Comparison of ENCODE assay signal across 8 mouse cellular contexts in the genomic region with DNA sequence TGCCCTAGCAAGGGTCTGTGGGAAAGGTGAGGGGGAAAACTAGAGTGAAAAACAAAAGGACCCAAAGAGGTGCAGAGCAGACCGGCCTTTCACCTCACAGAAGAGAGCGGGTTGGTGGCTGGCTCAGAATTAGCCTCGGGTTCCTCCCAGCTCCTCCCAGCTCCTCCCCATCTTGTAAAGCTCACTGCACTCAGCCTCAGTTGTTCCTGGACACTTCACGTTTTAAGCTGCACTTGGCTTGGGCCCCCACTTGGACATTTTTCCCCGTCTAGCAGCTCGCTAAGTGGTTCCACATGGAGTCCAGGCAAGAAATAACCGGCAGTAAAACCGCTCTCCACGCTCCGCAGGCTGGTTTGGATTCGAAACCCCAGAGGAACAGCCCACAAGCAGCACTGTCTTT. TPM values are rescaled to one million over a fixed set of nuclear protein-coding genes. Genes with fewer than 3 reads are reported as not detected.
DNase-seq lines count a peak whose midpoint lies in the region; ATAC-seq and TF ChIP-seq lines count a peak whose summit lies in the region.

No protein-coding gene starts in this region.

- DNase-seq in MEL (ENCODE audit: low read depth, low spot score) = peak; percentile 37
- peak; percentile 76 for DNase-seq in embryonic facial prominence, embryonic 10.5 days (ENCODE audit: low spot score)
- DNase-seq in heart, postnatal 10 days = peak; percentile 43 to 45
- no peak for DNase-seq in liver, embryonic 14.5 days (ENCODE audit: low read depth in 3 of 3, low spot score in 3 of 3)
- DNase-seq in spleen, postnatal 4 days (ENCODE audit: low spot score in 2 of 2) = no peak
- DNase-seq in adrenal gland, adult 18-20 months (ENCODE audit: low spot score in 2 of 2) = no peak
- DNase-seq in c-Kit-positive CD71-positive TER-119-positive erythroid progenitor cells, embryonic 14.5 days (ENCODE audit: low spot score) = no peak

- peak overlapping the region; percentile 16 to 22; a peak in 3 of 4 replicates for H3K4me3 ChIP-seq in MEL (ENCODE audit: control insufficient read depth in 1 of 2, insufficient read depth in 1 of 2, low read depth in 2 of 2, low read length in 2 of 2)
- H3K4me3 ChIP-seq in embryonic facial prominence, embryonic 10.5 days = peak overlapping the region; percentile 34; the same call in 1 of the 2 replicates
- no peak overlapping the region for H3K4me3 ChIP-seq in liver, embryonic 14.5 days (ENCODE audit: insufficient read depth in 1 of 2, low read depth in 2 of 2, low read length in 2 of 2)
- H3K4me3 ChIP-seq in neural tube, embryonic 14.5 days (ENCODE audit: low read depth, low read length) = no peak overlapping the region

- H3K9me3 ChIP-seq in MEL (replicated peaks; ENCODE audit: insufficient read depth, low read length) = no peaks in the 10 kb centered on the region
- H3K9me3 ChIP-seq in embryonic facial prominence, embryonic 10.5 days = peaks cover 7% of the 10 kb centered on the region; the same call in 1 of the 2 replicates
- H3K9me3 ChIP-seq in liver, embryonic 14.5 days (ENCODE audit: control insufficient read depth, low read length) = no peaks in the 10 kb centered on the region
- no peaks in the 10 kb centered on the region for H3K9me3 ChIP-seq in neural tube, embryonic 14.5 days (ENCODE audit: control insufficient read depth, low read length)

- no peak for ATAC-seq in liver, embryonic 14.5 days (ENCODE audit: insufficient read depth)
- ATAC-seq in neural tube, embryonic 14.5 days (ENCODE audit: low read depth) = 0 out of 2 replicates have a peak, but pooled peaks have one; percentile 26

- H3K9ac ChIP-seq in MEL (ENCODE audit: control insufficient read depth, low read depth, low read length, poor library complexity, severe bottlenecking) = no peak overlapping the region
- H3K9ac ChIP-seq in liver, embryonic 14.5 days (replicated peaks) = no peak overlapping the region
- H3K9ac ChIP-seq in neural tube, embryonic 14.5 days (replicated peaks; ENCODE audit: low read depth, low read length) = no peak overlapping the region

- H3K27ac ChIP-seq in MEL (ENCODE audit: control insufficient read depth, low read depth, low read length) = no peak overlapping the region
- peak overlapping the region; percentile 89 for H3K27ac ChIP-seq in embryonic facial prominence, embryonic 10.5 days (replicated peaks)
- H3K27ac ChIP-seq in liver, embryonic 14.5 days = peak overlapping the region; percentile 10; the same call in 1 of the 2 replicates
- H3K27ac ChIP-seq in neural tube, embryonic 14.5 days (ENCODE audit: low read depth, low read length) = peak overlapping the region; percentile 78

- WGBS in embryonic facial prominence, embryonic 10.5 days = 21% methylated on average over 11 of the region's 11 CpGs
- WGBS in liver, embryonic 14.5 days (ENCODE audit: insufficient replicate concordance) = 39% methylated on average over 11 of the region's 11 CpGs
- WGBS in neural tube, embryonic 14.5 days = 25% methylated on average over 11 of the region's 11 CpGs

- no peak for TF ChIP-seq RAD21 in MEL (IDR thresholded peaks at IDR 0.05; ENCODE audit: low read depth, low read length)

- TF ChIP-seq POLR2A in MEL (IDR thresholded peaks at IDR 0.05; ENCODE audit: control insufficient read depth in 1 of 2, insufficient read depth in 1 of 2, low read depth in 1 of 2, low read length in 2 of 2, poor library complexity in 1 of 2) = no peak

- 0 out of 4 replicates have a peak, but pooled peaks cover 0 to 5% of the 10 kb centered on the region in 2 experiments for H3K4me1 ChIP-seq in MEL (ENCODE audit: control insufficient read depth in 1 of 2, insufficient read depth in 2 of 2, low read length in 2 of 2)
- peaks cover 37% of the 10 kb centered on the region for H3K4me1 ChIP-seq in embryonic facial prominence, embryonic 10.5 days
- peaks cover 0 to 4% of the 10 kb centered on the region in 2 experiments; a peak in 1 of 4 replicates for H3K4me1 ChIP-seq in liver, embryonic 14.5 days (replicated peaks; ENCODE audit: control insufficient read depth in 2 of 2, insufficient read depth in 2 of 2, low read length in 1 of 2)
- H3K4me1 ChIP-seq in neural tube, embryonic 14.5 days (ENCODE audit: control insufficient read depth, insufficient read depth, low read length) = peaks cover 4% of the 10 kb centered on the region; the same call in 1 of the 2 replicates

- no peaks in the 10 kb centered on the region; a peak in 1 of 4 replicates for H3K36me3 ChIP-seq in MEL (ENCODE audit: control insufficient read depth in 1 of 2, insufficient read depth in 2 of 2, low read length in 2 of 2)
- no peaks in the 10 kb centered on the region for H3K36me3 ChIP-seq in embryonic facial prominence, embryonic 10.5 days (replicated peaks)
- no peaks in the 10 kb centered on the region for H3K36me3 ChIP-seq in liver, embryonic 14.5 days (replicated peaks; ENCODE audit: control insufficient read depth, insufficient read depth, low read depth)
- no peaks in the 10 kb centered on the region for H3K36me3 ChIP-seq in neural tube, embryonic 14.5 days (ENCODE audit: control insufficient read depth, insufficient read depth, low read length)

- intact Hi-C loops in heart, postnatal 10 days (cut with DNase I) = no loop called here

- H3K79me2 ChIP-seq in MEL (ENCODE audit: control insufficient read depth, insufficient read depth, low read length, poor library complexity) = no peaks in the 10 kb centered on the region

- peak overlapping the region; percentile 22 for H3K4me2 ChIP-seq in liver, embryonic 14.5 days (ENCODE audit: low read depth)
- H3K4me2 ChIP-seq in neural tube, embryonic 14.5 days (ENCODE audit: low read depth, low read length) = peak overlapping the region; percentile 23; the same call in 1 of the 2 replicates

- H3K27me3 ChIP-seq in MEL (ENCODE audit: control insufficient read depth in 1 of 2, insufficient read depth in 2 of 2, low read length in 2 of 2) = peaks cover 0 to 2% of the 10 kb centered on the region in 2 experiments; a peak in 2 of 4 replicates
- peaks cover 50% of the 10 kb centered on the region for H3K27me3 ChIP-seq in embryonic facial prominence, embryonic 10.5 days (replicated peaks; ENCODE audit: low read depth, poor library complexity, severe bottlenecking)
- H3K27me3 ChIP-seq in liver, embryonic 14.5 days (ENCODE audit: control insufficient read depth, insufficient read depth, low read length) = peaks cover 41% of the 10 kb centered on the region
- no peaks in the 10 kb centered on the region for H3K27me3 ChIP-seq in neural tube, embryonic 14.5 days (ENCODE audit: control insufficient read depth, insufficient read depth, low read length)

- no peak for TF ChIP-seq CTCF in MEL (IDR thresholded peaks at IDR 0.05 in 2 of 3, conservative IDR thresholded peaks at IDR 0.05 in 1 of 3; ENCODE audit: control insufficient read depth in 1 of 3, insufficient read depth in 1 of 3, low read depth in 2 of 3, low read length in 3 of 3, poor library complexity in 1 of 3, severe bottlenecking in 1 of 3)
- TF ChIP-seq CTCF in liver, embryonic 14.5 days (IDR thresholded peaks at IDR 0.05; ENCODE audit: low read depth) = no peak

- TF ChIP-seq EP300 in MEL (IDR thresholded peaks at IDR 0.05; ENCODE audit: low read depth in 1 of 2, low read length in 2 of 2) = no peak
- no peak for TF ChIP-seq EP300 in liver, embryonic 14.5 days (IDR thresholded peaks at IDR 0.05; ENCODE audit: low read depth)

TF ChIP-seq in MEL, 35 proteins besides CTCF, POLR2A, EP300 and RAD21:
- TF ChIP-seq MAZ (IDR thresholded peaks at IDR 0.05; ENCODE audit: low read depth, low read length) (no peak), MYC (IDR thresholded peaks at IDR 0.05; ENCODE audit: low read depth, low read length) (no peak), ELF1 (IDR thresholded peaks at IDR 0.05; ENCODE audit: low read depth, low read length) (no peak), TCF12 (IDR thresholded peaks at IDR 0.05; ENCODE audit: low read depth, low read length) (no peak), ETS1 (IDR thresholded peaks at IDR 0.05; ENCODE audit: low read depth, low read length) (no peak), ZKSCAN1 (IDR thresholded peaks at IDR 0.05; ENCODE audit: low read depth, low read length) (no peak), POLR2AphosphoS2 (IDR thresholded peaks at IDR 0.05; ENCODE audit: low read length) (no peak), TBP (IDR thresholded peaks at IDR 0.05; ENCODE audit: low read depth, low read length) (no peak), JUND (IDR thresholded peaks at IDR 0.05; ENCODE audit: low read depth, low read length) (no peak), KAT2A (conservative IDR thresholded peaks at IDR 0.05; ENCODE audit: low read depth, low read length) (no peak), POLR2AphosphoS5 (IDR thresholded peaks at IDR 0.05; ENCODE audit: borderline replicate concordance, low read depth, low read length) (no peak), ZMIZ1 (IDR thresholded peaks at IDR 0.05; ENCODE audit: low read depth, low read length) (no peak), NRF1 (IDR thresholded peaks at IDR 0.05; ENCODE audit: insufficient read depth, low read depth, low read length, poor library complexity, severe bottlenecking) (no peak)

RNA-seq across cellular contexts. Expression of a gene that starts 3.3 kb away (rescaled TPM):
- 0.35 and 0.39 TPM in 2 replicates for total RNA-seq in MEL (2012; rRNA removed)
- polyA plus RNA-seq in MEL (2012; ENCODE audit: insufficient read depth in 1 of 2, insufficient read length in 2 of 2, low read depth in 1 of 2, low replicate concordance in 2 of 2, missing spikeins in 1 of 2) = not detected
- 1.6 and 2.3 TPM in 2 replicates for polyA plus RNA-seq in embryonic facial prominence, embryonic 10.5 days (2016; fragmentation: Nextera tagmentation; extraction: Ambion mirVana)
- 1 to 10 TPM; 1.9 to 3.3 TPM for total RNA-seq in heart, postnatal 10 days (2021)
- 1.5 and 1.9 TPM in 2 replicates for polyA plus RNA-seq in liver, embryonic 14.5 days (2012; rRNA removed)
- 0.83 and 0.99 TPM in 2 replicates for polyA plus RNA-seq in liver, embryonic 14.5 days (2014; fragmentation: Nextera tagmentation; extraction: Ambion mirVana)
- polyA plus RNA-seq in neural tube, embryonic 14.5 days (2014; fragmentation: Nextera tagmentation; extraction: Ambion mirVana) = 15.8 and 16.2 TPM in 2 replicates
- under 1 TPM; 0.27 to 0.38 TPM for total RNA-seq in adrenal gland, adult 18-20 months (2021)

Comparison
In these comparisons a context has a peak if more than half of its experiments do, and no peak if none do; other contexts are left out.
1. DNase-seq: peak in MEL (single experiment), embryonic facial prominence, embryonic 10.5 days (single experiment) and heart, postnatal 10 days (2 of 2); none in liver, embryonic 14.5 days (0 of 3), spleen, postnatal 4 days (0 of 2), adrenal gland, adult 18-20 months (0 of 2) and c-Kit-positive CD71-positive TER-119-positive erythroid progenitor cells, embryonic 14.5 days (single experiment).
2. H3K4me3 ChIP-seq: peak in MEL (2 of 2) and embryonic facial prominence, embryonic 10.5 days (single experiment); none in liver, embryonic 14.5 days (0 of 2) and neural tube, embryonic 14.5 days (single experiment).